Mouse (Mus musculus) lung, adult 2 months (tissue): Measurements from ENCODE around the gene Setd1a.

ENCODE experiments used
- CTCF ChIP-seq: fragments of 200-500 bp; IDR thresholded peaks from 2 replicates; pipeline ENCODE4 v1.5.1; 2011; ENCODE audit warnings: mild to moderate bottlenecking, low read length, control low read depth; ENCODE audit not compliant: insufficient read depth
- POLR2A ChIP-seq: fragments of 200-500 bp; IDR thresholded peaks from 2 replicates; pipeline ENCODE4 v1.6.1; 2011; ENCODE audit warnings: low read depth, mild to moderate bottlenecking, control low read depth, low read length, borderline replicate concordance; ENCODE audit errors: extremely low read depth

GRCm38 (mm10) chr7:127822494-127822893 lies 46.0 kb downstream of the Setd1a start:
- TF ChIP-seq POLR2A = no peak
- no peak for TF ChIP-seq CTCF
